Mouse (Mus musculus) MEL (cell line): ENCODE measurements around the gene Tmc2. TPM values are rescaled to one million over a fixed set of nuclear protein-coding genes. Genes with fewer than 3 reads are reported as not detected.

ENCODE experiments used
- DNase-seq: peaks from one replicate; pipeline ENCODE4 v3.0.0; 2011; ENCODE audit warnings: low read depth, low spot score
- H3K27ac ChIP-seq: 2 replicates; pipeline ENCODE4 v1.5.1; 2012; ENCODE audit warnings: low read depth, mild to moderate bottlenecking, control low read depth, low read length, moderate library complexity; ENCODE audit not compliant: control insufficient read depth
- H3K27me3 ChIP-seq, 2 experiments: fragments of 150-350 bp in 1 of 2; sonication (generic) in 1 of 2; 2 replicates each; pipeline ENCODE4 v1.6.1; 2012; ENCODE audit warnings: low read length in 2 of 2, mild to moderate bottlenecking in 2 of 2, improper control_type of control experiment in 1 of 2, moderate library complexity in 1 of 2; ENCODE audit not compliant: insufficient read depth in 2 of 2, control insufficient read depth in 1 of 2
- H3K36me3 ChIP-seq, 2 experiments: 2 replicates each; pipeline ENCODE4 v1.6.1; 2012 to 2014; ENCODE audit warnings: low read length in 2 of 2, improper control_type of control experiment in 1 of 2, inconsistent platforms in 1 of 2, mild to moderate bottlenecking in 1 of 2; ENCODE audit not compliant: insufficient read depth in 2 of 2, control insufficient read depth in 1 of 2
- H3K4me1 ChIP-seq, 2 experiments: fragments of 150-350 bp in 1 of 2; sonication (generic) in 1 of 2; 2 replicates each; pipeline ENCODE4 v1.6.1; 2012; ENCODE audit warnings: low read length in 2 of 2, improper control_type of control experiment in 1 of 2, mild to moderate bottlenecking in 1 of 2; ENCODE audit not compliant: insufficient read depth in 2 of 2, control insufficient read depth in 1 of 2
- H3K4me3 ChIP-seq, 2 experiments: fragments of 150-350 bp in 1 of 2; sonication (generic) in 1 of 2; 2 replicates each; pipeline ENCODE4 v1.5.1; 2012; ENCODE audit warnings: low read depth in 2 of 2, low read length in 2 of 2, mild to moderate bottlenecking in 2 of 2, moderate library complexity in 2 of 2, control low read depth in 1 of 2, improper control_type of control experiment in 1 of 2; ENCODE audit not compliant: control insufficient read depth in 1 of 2, insufficient read depth in 1 of 2
- H3K79me2 ChIP-seq: 2 replicates; pipeline ENCODE4 v1.6.1; 2012; ENCODE audit warnings: mild to moderate bottlenecking, low read length, moderate library complexity; ENCODE audit not compliant: control insufficient read depth, poor library complexity, insufficient read depth
- H3K9ac ChIP-seq: 2 replicates; pipeline ENCODE4 v1.6.1; 2012; ENCODE audit warnings: low read depth, mild to moderate bottlenecking, control low read depth, low read length, moderate library complexity; ENCODE audit not compliant: control insufficient read depth, poor library complexity, severe bottlenecking
- H3K9me3 ChIP-seq: fragments of 150-350 bp; sonication (generic); replicated peaks from 2 replicates; pipeline ENCODE4 v1.6.1; 2012; ENCODE audit warnings: mild to moderate bottlenecking, low read length, improper control_type of control experiment, moderate library complexity; ENCODE audit not compliant: insufficient read depth
- CTCF ChIP-seq, 3 experiments: IDR thresholded peaks in 2 of 3; conservative IDR thresholded peaks in 1 of 3; 2 replicates each; pipeline ENCODE4 v1.5.1; 2011 to 2012; ENCODE audit warnings: low read length in 3 of 3, low read depth in 2 of 3, mild to moderate bottlenecking in 2 of 3, improper control_type of control experiment in 1 of 3, inconsistent platforms in 1 of 3, mixed read lengths in 1 of 3, moderate library complexity in 1 of 3; ENCODE audit not compliant: control insufficient read depth in 1 of 3, insufficient read depth in 1 of 3, poor library complexity in 1 of 3, severe bottlenecking in 1 of 3
- EP300 ChIP-seq, 2 experiments: IDR thresholded peaks; 2 replicates each; pipeline ENCODE4 v1.6.1; 2011; ENCODE audit warnings: improper control_type of control experiment in 2 of 2, low read length in 2 of 2, low read depth in 1 of 2, mild to moderate bottlenecking in 1 of 2
- ETS1 ChIP-seq: IDR thresholded peaks from 2 replicates; pipeline ENCODE4 v1.6.1; 2012; ENCODE audit warnings: low read depth, mild to moderate bottlenecking, inconsistent platforms, low read length, improper control_type of control experiment, moderate library complexity
- JUND ChIP-seq: IDR thresholded peaks from 2 replicates; pipeline ENCODE4 v1.6.1; 2011; ENCODE audit warnings: low read depth, mild to moderate bottlenecking, improper control_type of control experiment, low read length
- MAX ChIP-seq: IDR thresholded peaks from 2 replicates; pipeline ENCODE4 v1.6.1; 2011; ENCODE audit warnings: low read length, improper control_type of control experiment
- MAZ ChIP-seq: IDR thresholded peaks from 2 replicates; pipeline ENCODE4 v1.6.1; 2012; ENCODE audit warnings: low read depth, mild to moderate bottlenecking, inconsistent platforms, low read length, improper control_type of control experiment
- MYB ChIP-seq: IDR thresholded peaks from 2 replicates; pipeline ENCODE4 v1.6.1; 2011; ENCODE audit warnings: mild to moderate bottlenecking, low read depth, low read length, improper control_type of control experiment
- NELFE ChIP-seq: IDR thresholded peaks from 2 replicates; pipeline ENCODE4 v1.6.1; 2011; ENCODE audit warnings: low read depth, low read length, improper control_type of control experiment
- NRF1 ChIP-seq: IDR thresholded peaks from 2 replicates; pipeline ENCODE4 v1.6.1; 2014; ENCODE audit warnings: low read depth, mild to moderate bottlenecking, inconsistent platforms, low read length, improper control_type of control experiment, moderate library complexity; ENCODE audit not compliant: poor library complexity, insufficient read depth, severe bottlenecking
- POLR2A ChIP-seq, 2 experiments: IDR thresholded peaks; 2 replicates each; pipeline ENCODE4 v1.6.1; 2011 to 2012; ENCODE audit warnings: low read length in 2 of 2, mild to moderate bottlenecking in 2 of 2, control low read depth in 1 of 2, improper control_type of control experiment in 1 of 2, low read depth in 1 of 2, moderate library complexity in 1 of 2; ENCODE audit not compliant: control insufficient read depth in 1 of 2, insufficient read depth in 1 of 2, poor library complexity in 1 of 2
- RAD21 ChIP-seq: IDR thresholded peaks from 2 replicates; pipeline ENCODE4 v1.6.1; 2011; ENCODE audit warnings: mild to moderate bottlenecking, low read depth, low read length, improper control_type of control experiment
- SMC3 ChIP-seq: IDR thresholded peaks from 2 replicates; pipeline ENCODE4 v1.6.1; 2011; ENCODE audit warnings: low read depth, low read length, improper control_type of control experiment
- USF1 ChIP-seq: IDR thresholded peaks from 2 replicates; pipeline ENCODE4 v1.6.1; 2014; ENCODE audit warnings: low read depth, mild to moderate bottlenecking, inconsistent platforms, low read length, improper control_type of control experiment, moderate library complexity
- ZC3H11A ChIP-seq: IDR thresholded peaks from 2 replicates; pipeline ENCODE4 v1.6.1; 2012; ENCODE audit warnings: low read depth, mild to moderate bottlenecking, inconsistent platforms, low read length, improper control_type of control experiment
- polyA plus RNA-seq, 2 experiments: library from polyadenylated mRNA; stranded (reverse) in 1 of 2; unstranded in 1 of 2; fragments of >175 nt in 1 of 2; fragments of >200 nt in 1 of 2; gene quantifications; 2 replicates each; pipeline versions ENCODE4 v1.2.1 to v1.2.4; 2012; ENCODE audit warnings: low replicate concordance in 2 of 2, low read depth in 1 of 2; ENCODE audit not compliant: insufficient read length in 2 of 2, insufficient read depth in 1 of 2, missing spikeins in 1 of 2
- total RNA-seq: library from RNA; depleted of rRNA; stranded (reverse); fragments of 300-350 nt; gene quantifications from 2 replicates; pipeline ENCODE4 v1.2.3, GENCODE M21; 2012; rRNA removed

Tmc2 gene
- total and polyA plus RNA-seq, 3 experiments, result not detected

- no peak for TF ChIP-seq RAD21
- TF ChIP-seq MAZ, result no peak
- no peak for TF ChIP-seq SMC3
- Histone ChIP-seq H3K4me1 (peaks cover 6 to 17% of the 10 kb centered on the region in 2 experiments; a peak in 3 of 4 replicates), H3K4me3 (no peak overlapping the region), H3K79me2 (no peaks in the 10 kb centered on the region), H3K9ac (no peak overlapping the region), H3K27me3 (no peaks in the 10 kb centered on the region), H3K9me3 (no peaks in the 10 kb centered on the region), H3K27ac (no peak overlapping the region), H3K36me3 (peaks cover 0 to 9% of the 10 kb centered on the region in 2 experiments; a peak in 2 of 4 replicates)
- no peak for DNase-seq
Measured at GRCm38 (mm10) chr2:130297580-130297979, 102.6 kb downstream of the Tmc2 start.

- no peaks in the 10 kb centered on the region for H3K36me3 ChIP-seq
- H3K9me3 ChIP-seq, result no peaks in the 10 kb centered on the region
- no peaks in the 10 kb centered on the region for H3K27me3 ChIP-seq
- H3K4me1 ChIP-seq, result no peaks in the 10 kb centered on the region; a peak in 1 of 4 replicates
- no peak overlapping the region for H3K9ac ChIP-seq
- H3K79me2 ChIP-seq, result no peaks in the 10 kb centered on the region
- H3K4me3 ChIP-seq, result no peak overlapping the region
- TF ChIP-seq MAZ (no peak), NELFE (no peak), ZC3H11A (no peak), POLR2A (IDR thresholded peaks at IDR 0.05; ENCODE audit: control insufficient read depth in 1 of 2, insufficient read depth in 1 of 2, low read depth in 1 of 2, low read length in 2 of 2, poor library complexity in 1 of 2) (no peak), RAD21 (no peak), MAX (no peak), ETS1 (no peak), USF1 (no peak), EP300 (IDR thresholded peaks at IDR 0.05; ENCODE audit: low read depth in 1 of 2, low read length in 2 of 2) (no peak), MYB (no peak), CTCF (IDR thresholded peaks at IDR 0.05 in 2 of 3, conservative IDR thresholded peaks at IDR 0.05 in 1 of 3; ENCODE audit: control insufficient read depth in 1 of 3, insufficient read depth in 1 of 3, low read depth in 2 of 3, low read length in 3 of 3, poor library complexity in 1 of 3, severe bottlenecking in 1 of 3) (no peak), JUND (no peak), NRF1 (no peak)
- TF ChIP-seq, all 39 proteins: peak for 0
- DNase-seq, result no peak
- H3K27ac ChIP-seq, result no peak overlapping the region
Measured at GRCm38 (mm10) chr2:130303014-130303413, 108.0 kb downstream of the Tmc2 start.

Other genes starting within 250 kb of the Tmc2 start
- gene Tgm3, start 182.8 kb upstream of the Tmc2 start, total RNA-seq, result not detected in 2 replicates
- not detected for gene Tgm3, start 182.8 kb upstream of the Tmc2 start, polyA plus RNA-seq
- gene Tgm6, start 82.8 kb upstream of the Tmc2 start, total RNA-seq, result not detected in 2 replicates
- gene Tgm6, start 82.8 kb upstream of the Tmc2 start, polyA plus RNA-seq, result not detected
- 738 and 810 TPM in 2 replicates for gene Snrpb, start 15.8 kb upstream of the Tmc2 start, total RNA-seq
- gene Snrpb, start 15.8 kb upstream of the Tmc2 start, polyA plus RNA-seq, result 1,000 to 10,000 TPM in 1 of 2 experiments, 100 to 1,000 TPM in 1; 590 to 1,572 TPM
- gene Nop56, start 79.2 kb downstream of the Tmc2 start, total RNA-seq, result 425 and 556 TPM in 2 replicates
- 1,000 to 10,000 TPM in 1 of 2 experiments, 100 to 1,000 TPM in 1; 594 to 1,867 TPM for gene Nop56, start 79.2 kb downstream of the Tmc2 start, polyA plus RNA-seq
- gene Idh3b, start 89.4 kb downstream of the Tmc2 start, total RNA-seq, result 205 and 210 TPM in 2 replicates
- 1,000 to 10,000 TPM in 1 of 2 experiments, 100 to 1,000 TPM in 1; 551 to 1,030 TPM for gene Idh3b, start 89.4 kb downstream of the Tmc2 start, polyA plus RNA-seq
- 0.12 and 0.13 TPM in 2 replicates for gene Ebf4, start 100.0 kb downstream of the Tmc2 start, total RNA-seq
- under 1 TPM in 1 of 2 experiments, not detected in 1; 0.72 TPM for gene Ebf4, start 100.0 kb downstream of the Tmc2 start, polyA plus RNA-seq
- 6.5 and 8.2 TPM in 2 replicates for gene Cpxm1, start 202.4 kb downstream of the Tmc2 start, total RNA-seq
- gene Cpxm1, start 202.4 kb downstream of the Tmc2 start, polyA plus RNA-seq, result 10 to 100 TPM in 1 of 2 experiments, not detected in 1; 10.7 TPM
- gene Gm28372, start 210.0 kb downstream of the Tmc2 start, total RNA-seq, result not detected in 2 replicates
- gene Gm28372, start 210.0 kb downstream of the Tmc2 start, polyA plus RNA-seq, result not detected
- gene 1700020A23Rik, start 210.1 kb downstream of the Tmc2 start, total RNA-seq, result not detected in 2 replicates
- gene 1700020A23Rik, start 210.1 kb downstream of the Tmc2 start, polyA plus RNA-seq, result not detected
- gene Tmem239, start 211.3 kb downstream of the Tmc2 start, total RNA-seq, result not detected in 2 replicates
- under 1 TPM in 1 of 2 experiments, not detected in 1; 0.11 TPM for gene Tmem239, start 211.3 kb downstream of the Tmc2 start, polyA plus RNA-seq
- 86.2 and 90.0 TPM in 2 replicates for gene Vps16, start 229.1 kb downstream of the Tmc2 start, total RNA-seq
- gene Vps16, start 229.1 kb downstream of the Tmc2 start, polyA plus RNA-seq, result 100 to 1,000 TPM in 1 of 2 experiments, not detected in 1; 114 TPM
- 5.1 and 6.5 TPM in 2 replicates for gene Pced1a, start 229.5 kb downstream of the Tmc2 start, total RNA-seq
- 10 to 100 TPM in 1 of 2 experiments, not detected in 1; 13.7 TPM for gene Pced1a, start 229.5 kb downstream of the Tmc2 start, polyA plus RNA-seq